In genomic region chr9:60998086-60998785, GRCm38 (mm10) we compare ENCODE assay signal across 8 mouse cellular contexts.
A peak's percentile ranks its signal among the peaks of the same experiment; 100 is the strongest.
DNase-seq lines count a peak whose midpoint lies in the region; ATAC-seq and TF ChIP-seq lines count a peak whose summit lies in the region.
"Had no signal": no experiment of that assay in that cellular context is flagged by ENCODE, and none has a peak within 500 bp of the region (broad histone marks: within the 10 kb centered on the region; RNA-seq: fewer than 3 reads in every experiment).

No protein-coding gene starts in this region.

- no peak for TF ChIP-seq EP300 in MEL (IDR thresholded peaks at IDR 0.05; ENCODE audit: low read depth in 1 of 2, low read length in 2 of 2)

- H3K36me3 ChIP-seq in MEL (ENCODE audit: control insufficient read depth in 1 of 2, insufficient read depth in 2 of 2, low read length in 2 of 2) = peaks cover 0 to 7% of the 10 kb centered on the region in 2 experiments; a peak in 1 of 4 replicates
- H3K36me3 ChIP-seq: neural tube, embryonic 12.5 days had no signal

- H3K9ac ChIP-seq in MEL (ENCODE audit: control insufficient read depth, low read depth, low read length, poor library complexity, severe bottlenecking) = no peak overlapping the region
- H3K9ac ChIP-seq: neural tube, embryonic 12.5 days had no signal

- H3K79me2 ChIP-seq in MEL (ENCODE audit: control insufficient read depth, insufficient read depth, low read length, poor library complexity) = no peaks in the 10 kb centered on the region

- H3K4me1 ChIP-seq in MEL (ENCODE audit: control insufficient read depth in 1 of 2, insufficient read depth in 2 of 2, low read length in 2 of 2) = peaks cover 0 to 17% of the 10 kb centered on the region in 2 experiments; a peak in 2 of 4 replicates
- H3K4me1 ChIP-seq in cortical plate, adult 2 months (ENCODE audit: control insufficient read depth, insufficient read depth, low read length) = no peaks in the 10 kb centered on the region

- no peak overlapping the region for H3K4me3 ChIP-seq in MEL (ENCODE audit: control insufficient read depth in 1 of 2, insufficient read depth in 1 of 2, low read depth in 2 of 2, low read length in 2 of 2)
- H3K4me3 ChIP-seq in cortical plate, adult 2 months (ENCODE audit: insufficient read depth, low read length) = no peak overlapping the region
- H3K4me3 ChIP-seq: neural tube, embryonic 12.5 days had no signal

- no peaks in the 10 kb centered on the region for H3K27me3 ChIP-seq in MEL (ENCODE audit: control insufficient read depth in 1 of 2, insufficient read depth in 2 of 2, low read length in 2 of 2)
- H3K27me3 ChIP-seq: neural tube, embryonic 12.5 days had no signal

- no peaks in the 10 kb centered on the region for H3K9me3 ChIP-seq in MEL (replicated peaks; ENCODE audit: insufficient read depth, low read length)
- H3K9me3 ChIP-seq: neural tube, embryonic 12.5 days had no signal

- peak in 2 of 3 experiments; percentile 17 to 23; a peak in 3 of 6 replicates for TF ChIP-seq CTCF in MEL (IDR thresholded peaks at IDR 0.05 in 2 of 3, conservative IDR thresholded peaks at IDR 0.05 in 1 of 3; ENCODE audit: control insufficient read depth in 1 of 3, insufficient read depth in 1 of 3, low read depth in 2 of 3, low read length in 3 of 3, poor library complexity in 1 of 3, severe bottlenecking in 1 of 3)
- peak; percentile 62 for TF ChIP-seq CTCF in cortical plate, adult 2 months (IDR thresholded peaks at IDR 0.05; ENCODE audit: extremely low read depth, insufficient read depth, low read length)

- TF ChIP-seq RAD21 in MEL (IDR thresholded peaks at IDR 0.05; ENCODE audit: low read depth, low read length) = peak; percentile 18

- DNase-seq in kidney, postnatal 10 days = peak; percentile 56
- DNase-seq in kidney, adult 8-10 months = no peak
- DNase-seq in MEL (ENCODE audit: low read depth, low spot score) (peak; percentile 57), MN1 (ENCODE audit: low spot score) (no peak)
- peak; percentile 50 to 65 for DNase-seq in thymus, postnatal 36 days

- peak; percentile 69 for ATAC-seq in monocyte, adult 5-6 weeks (replicated peaks; ENCODE audit: insufficient number of reproducible peaks, low FRiP score, low TSS enrichment, poor library complexity, severe bottlenecking)

- no peak for TF ChIP-seq POLR2A in MEL (IDR thresholded peaks at IDR 0.05; ENCODE audit: control insufficient read depth in 1 of 2, insufficient read depth in 1 of 2, low read depth in 1 of 2, low read length in 2 of 2, poor library complexity in 1 of 2)
- no peak for TF ChIP-seq POLR2A in cortical plate, adult 2 months (IDR thresholded peaks at IDR 0.05; ENCODE audit: extremely low read depth, insufficient read depth, low read length)

- no peak overlapping the region for H3K27ac ChIP-seq in MEL (ENCODE audit: control insufficient read depth, low read depth, low read length)
- no peak overlapping the region for H3K27ac ChIP-seq in cortical plate, adult 2 months (ENCODE audit: insufficient read depth, low read length)
- H3K27ac ChIP-seq: neural tube, embryonic 12.5 days had no signal

TF ChIP-seq in MEL, 35 proteins besides CTCF, POLR2A, EP300 and RAD21:
- TF ChIP-seq USF2 (IDR thresholded peaks at IDR 0.05; ENCODE audit: borderline replicate concordance in 1 of 2, insufficient read depth in 1 of 2, low read depth in 1 of 2, low read length in 2 of 2) = no peak
- TF ChIP-seq E2F4 (IDR thresholded peaks at IDR 0.05; ENCODE audit: borderline replicate concordance, low read depth, low read length) = no peak
- no peak for TF ChIP-seq NRF1 (IDR thresholded peaks at IDR 0.05; ENCODE audit: insufficient read depth, low read depth, low read length, poor library complexity, severe bottlenecking)
- TF ChIP-seq ZMIZ1 (IDR thresholded peaks at IDR 0.05; ENCODE audit: low read depth, low read length) = no peak
- no peak for TF ChIP-seq ZKSCAN1 (IDR thresholded peaks at IDR 0.05; ENCODE audit: low read depth, low read length)
- no peak for TF ChIP-seq USF1 (IDR thresholded peaks at IDR 0.05; ENCODE audit: low read depth, low read length)
- TF ChIP-seq ZC3H11A (IDR thresholded peaks at IDR 0.05; ENCODE audit: low read depth, low read length) = no peak
- TF ChIP-seq MAFK (IDR thresholded peaks at IDR 0.05; ENCODE audit: borderline replicate concordance, low read depth, low read length) = no peak
- no peak for TF ChIP-seq ZNF384 (IDR thresholded peaks at IDR 0.05; ENCODE audit: low read depth, low read length)
- no peak for TF ChIP-seq MEF2A (IDR thresholded peaks at IDR 0.05; ENCODE audit: extremely low read depth, insufficient replicate concordance, low read depth, low read length, poor library complexity, severe bottlenecking)
- TF ChIP-seq ELF1 (IDR thresholded peaks at IDR 0.05; ENCODE audit: low read depth, low read length) = no peak
- TF ChIP-seq POLR2AphosphoS5 (IDR thresholded peaks at IDR 0.05; ENCODE audit: borderline replicate concordance, low read depth, low read length) = no peak
- TF ChIP-seq BHLHE40 (IDR thresholded peaks at IDR 0.05; ENCODE audit: borderline replicate concordance, low read depth, low read length) = no peak
- no peak for TF ChIP-seq POLR2AphosphoS2 (IDR thresholded peaks at IDR 0.05; ENCODE audit: low read length)
- no peak for TF ChIP-seq GABPA (IDR thresholded peaks at IDR 0.05; ENCODE audit: low read depth, low read length)
- no peak for TF ChIP-seq HCFC1 (IDR thresholded peaks at IDR 0.05; ENCODE audit: low read depth, low read length)
- no peak for TF ChIP-seq TAL1 (IDR thresholded peaks at IDR 0.05; ENCODE audit: low read length)

Comparison
In these comparisons a context has a peak if more than half of its experiments do, and no peak if none do; other contexts are left out.
1. DNase-seq: peak in kidney, postnatal 10 days (single experiment), MEL (single experiment) and thymus, postnatal 36 days (2 of 2); none in kidney, adult 8-10 months (0 of 2) and MN1 (single experiment).